Mouse (Mus musculus): Measurements from ENCODE around the gene Fas.

Gene Fas

DNA sequence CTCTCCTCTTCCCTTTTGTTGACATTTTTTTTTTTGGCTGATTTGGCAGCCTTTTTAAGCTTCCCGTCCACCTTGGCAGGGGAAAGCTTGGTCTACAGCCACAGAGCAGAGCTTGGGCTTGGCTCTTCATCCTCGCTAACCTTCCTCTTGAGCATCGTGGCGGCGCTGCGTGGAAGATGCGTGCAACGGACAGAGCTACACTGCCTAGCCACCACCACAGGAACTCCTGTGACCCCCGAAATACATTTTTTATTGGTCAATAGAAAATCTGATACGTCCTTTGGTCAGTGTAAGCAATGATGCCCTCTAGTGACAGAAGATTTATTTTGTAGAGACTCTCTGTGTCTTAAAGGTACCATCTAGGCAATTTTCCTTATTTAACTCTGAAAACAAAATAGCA lies 6.1 kb upstream of the Fas start:
- no peak for DNase-seq (ENCODE audit: low spot score)

GRCm38 (mm10) chr19:34284826-34285225 lies 5.6 kb upstream of the Fas start:
- DNase-seq (ENCODE audit: low spot score), result no peak

DNA sequence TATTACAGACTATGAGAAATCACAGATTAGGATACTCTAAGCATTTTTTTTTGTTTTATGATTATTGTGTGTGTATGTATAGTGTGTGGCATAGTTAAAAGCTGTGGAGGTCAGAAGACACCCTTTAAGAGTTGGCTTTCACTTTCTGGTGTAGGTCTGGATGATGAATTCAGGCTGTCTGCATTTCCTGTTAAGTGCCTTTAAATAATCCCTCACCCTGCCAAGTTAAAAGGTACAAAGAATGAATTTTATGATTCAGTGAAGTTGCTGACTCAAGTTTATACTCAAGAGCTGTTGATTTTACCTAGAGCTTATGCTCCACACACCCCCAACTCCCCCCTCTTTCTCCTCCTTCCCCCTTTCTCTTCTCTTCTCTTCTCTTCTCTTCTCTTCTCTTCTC lies 3.2 kb upstream of the Fas start:
- no peak for DNase-seq (ENCODE audit: low spot score)

- no peak for DNase-seq (ENCODE audit: low spot score)
Measured at GRCm38 (mm10) chr19:34287656-34288415, 2.6 kb upstream of the Fas start.

DNA sequence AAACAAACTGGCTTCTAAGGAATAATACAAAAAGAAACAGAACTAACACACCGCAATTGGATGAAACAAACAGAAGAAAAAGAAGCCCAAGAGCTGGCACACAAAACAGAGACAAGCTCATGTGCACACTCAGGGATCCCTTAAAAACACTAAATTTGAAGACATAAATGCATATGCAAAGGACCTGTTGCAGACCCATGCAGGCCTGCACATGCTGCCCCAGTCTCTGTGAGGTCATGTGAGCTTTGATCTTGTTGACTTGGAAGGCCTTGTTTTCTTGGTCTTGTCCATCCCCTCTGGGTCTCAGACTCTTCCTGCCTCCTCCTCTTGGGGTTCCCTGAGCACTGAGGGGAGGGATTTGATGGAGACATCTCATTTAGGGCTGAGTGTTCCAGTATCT lies 1.8 kb upstream of the Fas start:
- no peak for DNase-seq (ENCODE audit: low spot score)

DNA sequence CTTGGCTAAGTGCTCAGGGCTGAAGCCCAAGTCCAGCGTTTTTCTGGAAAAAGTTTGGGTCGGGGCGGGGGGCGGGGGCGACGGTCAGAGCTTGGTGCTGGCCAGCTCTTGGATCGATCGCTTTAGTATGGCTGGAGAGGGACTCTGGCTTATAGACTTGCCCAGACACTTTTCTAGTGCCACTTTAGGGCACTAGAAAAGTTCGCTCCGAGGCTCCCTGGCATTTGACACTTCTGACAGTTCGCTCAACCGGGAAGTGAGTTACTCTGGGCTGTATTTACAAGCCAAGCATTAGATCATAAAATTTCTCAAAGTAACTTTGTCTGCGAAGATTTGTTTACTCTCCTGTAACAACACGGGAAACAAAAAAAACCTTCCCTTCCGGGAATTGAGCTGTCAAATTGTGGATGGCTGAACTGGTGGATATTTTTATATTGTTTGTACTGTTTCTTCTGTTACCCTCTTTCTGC lies 441 bp downstream of the Fas start:
- no peak for DNase-seq (ENCODE audit: low spot score)

DNA sequence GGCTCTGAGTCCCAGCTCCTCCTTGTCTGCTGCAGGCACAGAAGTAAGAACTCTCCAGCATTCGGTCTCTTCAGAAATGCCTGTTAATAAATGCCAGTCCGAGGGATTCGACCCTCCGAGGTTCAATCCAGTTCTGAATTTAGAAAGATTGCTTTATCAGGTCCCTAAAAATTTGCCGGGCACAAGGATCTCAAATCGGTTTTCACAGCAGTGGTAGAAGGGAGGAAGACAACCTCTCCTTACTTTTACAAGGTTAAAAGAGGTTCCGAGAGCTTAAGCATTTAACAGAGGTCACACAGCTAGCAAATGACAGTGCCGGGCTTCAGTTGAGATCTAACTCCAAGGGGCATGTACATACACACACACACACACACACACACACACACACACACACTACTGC lies 913 bp downstream of the Fas start:
- no peak for DNase-seq (ENCODE audit: low spot score)

DNA sequence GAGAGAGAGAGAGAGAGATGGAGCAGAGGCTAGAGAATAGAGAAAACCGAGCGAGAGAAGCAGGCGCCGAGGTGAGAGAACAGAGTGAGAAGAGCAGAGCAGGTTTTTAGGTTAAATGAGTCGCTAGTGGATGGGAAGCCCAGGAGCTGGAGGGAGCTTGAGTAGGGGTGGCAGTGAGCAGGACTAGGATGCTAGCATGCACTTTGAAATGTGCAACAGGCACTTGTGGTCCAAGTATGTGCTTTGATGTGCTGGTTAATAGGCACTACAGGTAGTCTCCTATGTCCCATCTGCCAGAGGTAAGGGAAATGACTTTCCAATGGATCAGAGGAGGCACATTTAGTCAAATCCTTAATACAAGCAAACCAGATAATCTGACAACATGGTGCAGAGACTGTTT lies 1.5 kb downstream of the Fas start:
- no peak for DNase-seq (ENCODE audit: low spot score)

- no peak for DNase-seq (ENCODE audit: low spot score)
Measured at GRCm38 (mm10) chr19:34292701-34293100, 2.2 kb downstream of the Fas start.

DNA sequence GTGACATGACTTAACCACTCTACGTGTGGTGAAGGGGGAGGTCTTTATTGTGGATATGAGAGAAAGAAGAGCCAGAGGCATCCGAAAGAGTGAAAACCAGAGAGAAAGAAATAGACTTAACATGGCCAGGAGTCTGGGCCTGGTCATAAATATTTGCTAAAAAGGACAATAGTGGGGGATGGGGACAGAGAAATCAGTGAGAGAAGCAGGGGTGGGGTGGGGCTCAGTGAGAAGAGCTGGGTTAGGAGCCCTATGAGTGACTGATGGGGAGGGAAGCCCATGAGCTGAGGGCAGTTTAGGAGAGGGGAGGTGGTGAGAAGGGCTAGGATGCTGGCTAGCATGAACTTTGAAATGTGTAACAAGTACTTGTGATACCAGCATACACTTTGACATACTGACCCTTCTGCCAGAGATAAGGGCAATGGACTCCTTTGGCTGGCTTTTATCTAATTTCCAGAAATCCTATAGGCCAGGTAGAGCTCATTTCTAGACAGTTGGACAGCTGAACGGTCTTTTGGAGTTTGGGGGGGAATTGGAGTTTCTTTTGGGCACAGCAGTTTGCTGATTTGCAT lies 3.0 kb downstream of the Fas start:
- DNase-seq (ENCODE audit: low spot score), result no peak

GRCm38 (mm10) chr19:34295442-34295841 lies 5.0 kb downstream of the Fas start:
- DNase-seq (ENCODE audit: low spot score), result no peak

DNA sequence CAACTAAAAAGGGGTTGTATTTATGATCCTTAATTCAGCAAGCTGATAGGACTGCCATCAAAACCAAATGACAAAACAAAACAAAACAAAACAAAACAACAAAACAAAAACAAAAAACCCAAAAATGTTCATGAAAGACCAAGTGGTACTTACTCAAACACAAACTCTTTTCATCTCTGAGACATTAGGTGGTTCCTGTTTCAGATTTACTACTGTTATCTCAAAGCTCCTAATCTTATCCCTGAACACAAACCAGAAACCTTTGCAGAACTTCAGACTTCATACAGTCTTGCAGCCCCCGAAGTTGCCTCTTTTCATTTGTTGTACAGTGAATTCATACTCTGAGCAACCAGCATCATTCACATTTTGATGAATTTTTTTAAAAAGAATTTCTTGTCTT lies 8.1 kb downstream of the Fas start:
- DNase-seq (ENCODE audit: low spot score), result no peak

- DNase-seq (ENCODE audit: low spot score), result no peak
Measured at GRCm38 (mm10) chr19:34299229-34299628, 8.8 kb downstream of the Fas start.

DNA sequence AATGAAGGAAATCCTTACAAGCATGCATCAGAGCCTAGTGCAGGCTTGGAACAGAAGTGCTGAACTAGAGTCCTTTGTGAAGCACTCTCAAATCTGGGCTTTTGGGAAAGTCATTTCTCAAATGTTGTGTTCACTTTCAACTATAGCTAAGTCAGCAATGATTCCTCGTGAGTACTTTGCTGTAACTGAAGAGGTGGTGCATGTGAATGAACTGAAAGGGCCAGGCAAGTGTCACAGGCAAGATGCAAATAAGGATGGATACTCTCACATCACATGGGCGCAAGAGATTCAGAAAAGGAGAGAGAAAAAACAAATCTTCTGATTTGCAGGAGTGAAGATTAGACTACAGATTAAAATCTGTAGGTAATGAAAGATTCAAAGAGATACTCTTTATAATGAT lies 10.0 kb downstream of the Fas start:
- no peak for DNase-seq (ENCODE audit: low spot score)

DNA sequence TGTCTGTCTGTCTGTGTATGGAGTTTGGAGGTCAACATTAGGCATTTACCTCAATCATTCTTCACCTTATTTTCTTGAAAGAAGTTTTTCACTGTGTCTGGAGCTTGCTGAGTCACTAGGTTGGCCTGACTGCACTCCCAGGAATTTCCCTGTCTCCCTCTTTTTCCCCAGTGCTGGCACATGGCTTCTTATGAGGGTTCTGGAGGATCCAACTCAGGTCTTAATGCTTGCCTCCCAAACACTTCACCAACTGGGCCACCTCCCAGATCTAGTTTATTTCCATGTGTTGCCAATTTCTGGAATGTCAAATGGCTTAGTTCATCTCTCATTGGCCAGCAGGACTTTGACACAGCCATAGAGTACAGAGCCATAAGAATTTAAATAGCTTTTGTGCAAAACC lies 14.5 kb downstream of the Fas start:
- no peak for DNase-seq (ENCODE audit: low spot score)

- no peak for DNase-seq (ENCODE audit: low spot score)
Measured at GRCm38 (mm10) chr19:34306794-34307193, 16.3 kb downstream of the Fas start.

GRCm38 (mm10) chr19:34312151-34312728 lies 21.8 kb downstream of the Fas start:
- DNase-seq (ENCODE audit: low spot score), result no peak

GRCm38 (mm10) chr19:34328051-34328450 lies 37.6 kb downstream of the Fas start:
- no peak for DNase-seq (ENCODE audit: low spot score)

DNA sequence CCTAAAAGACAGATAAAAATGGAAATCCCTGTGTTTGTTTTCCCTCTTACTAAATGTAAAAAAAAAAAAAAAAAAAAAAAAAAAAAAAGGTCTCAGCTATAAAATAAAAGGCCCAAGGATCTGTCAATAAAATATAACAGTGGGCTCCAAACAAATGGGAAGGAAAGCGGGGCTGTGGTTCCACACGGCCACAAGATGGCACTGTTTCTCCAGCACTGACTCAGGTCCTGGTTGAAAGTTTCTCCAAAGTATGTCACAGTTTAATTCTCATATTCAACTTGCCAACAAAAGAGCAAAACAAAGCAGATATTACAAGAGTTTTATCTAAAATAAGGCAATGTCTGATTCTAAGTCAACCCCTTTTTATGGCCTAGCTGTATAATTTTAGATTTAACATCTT lies 43.8 kb downstream of the Fas start:
- DNase-seq (ENCODE audit: low spot score), result no peak

DNA sequence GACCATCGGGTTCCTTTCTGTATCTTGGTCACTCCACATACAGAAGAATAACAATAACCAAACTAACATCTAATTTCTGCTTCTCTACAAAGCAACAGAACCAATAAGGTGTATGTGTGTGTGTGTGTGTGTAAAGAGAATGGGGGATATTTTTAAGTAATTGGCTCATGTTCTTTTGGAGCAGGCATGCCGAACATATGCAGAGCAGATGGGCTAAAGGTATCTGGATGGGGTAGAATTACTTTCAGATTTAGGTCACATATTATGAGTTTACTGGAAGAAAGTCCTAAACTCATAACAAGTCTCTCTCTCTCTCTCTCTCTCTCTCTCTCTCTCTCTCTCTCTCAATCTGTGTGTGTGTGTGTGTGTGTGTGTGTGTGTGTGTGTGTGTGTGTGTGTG lies 54.2 kb downstream of the Fas start:
- DNase-seq (ENCODE audit: low spot score), result no peak

GRCm38 (mm10) chr19:34345616-34346267 lies 55.3 kb downstream of the Fas start:
- DNase-seq (ENCODE audit: low spot score), result no peak

DNA sequence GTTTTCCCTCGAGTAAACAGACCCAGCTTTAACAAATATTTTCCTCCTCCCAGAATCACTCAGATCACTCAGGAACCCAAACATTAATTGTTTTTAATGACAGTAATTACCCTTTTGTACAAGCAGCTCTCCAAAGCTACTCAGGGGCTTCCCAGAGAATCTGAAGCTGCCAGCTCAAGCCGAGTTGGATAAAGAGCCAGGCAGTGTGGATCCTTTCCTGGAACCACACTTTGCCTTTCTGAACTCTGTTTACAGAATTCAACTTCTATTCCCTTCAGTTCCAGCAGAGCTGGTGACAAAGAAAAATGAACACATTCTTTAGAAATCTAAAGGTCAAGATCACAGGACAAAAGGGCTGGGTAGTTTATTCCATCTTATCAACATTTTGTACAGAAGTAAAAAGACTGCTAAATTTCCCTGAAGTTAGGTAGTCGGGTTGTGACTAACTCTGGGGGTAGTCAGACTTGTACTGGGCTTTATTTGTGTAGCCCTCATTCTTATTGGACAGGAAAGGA lies 62.9 kb downstream of the Fas start:
- DNase-seq (ENCODE audit: low spot score), result no peak

DNA sequence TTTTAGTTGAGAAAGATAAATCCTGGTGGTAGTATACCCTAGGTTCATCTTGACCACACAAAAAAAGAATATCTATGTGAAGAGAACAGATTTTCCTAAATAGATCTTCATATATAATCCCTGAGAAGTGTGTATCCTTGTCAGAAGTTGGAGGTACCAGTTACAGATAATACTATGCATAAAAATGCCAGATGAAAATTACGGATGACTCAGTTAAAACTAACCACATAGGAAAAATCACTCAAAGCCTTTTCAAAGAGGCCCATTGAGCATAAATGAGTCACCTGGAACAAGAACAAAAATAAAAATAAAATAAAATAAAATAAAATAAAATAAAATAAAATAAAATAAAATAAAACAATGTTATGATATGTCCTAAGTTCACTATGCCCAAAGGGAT lies 72.2 kb downstream of the Fas start:
- DNase-seq (ENCODE audit: low spot score), result no peak

All from testis, postnatal 14 days (tissue).